Mouse (Mus musculus): ENCODE data around the gene Carns1.
A peak's percentile ranks its signal among the peaks of the same experiment; 100 is the strongest.
"Not testable (repeated sequence)": the region's sequence is repeated elsewhere in the genome, so short reads cannot be mapped to it uniquely, and the experiment has no call there.

Carns1 gene

GRCm38 (mm10) chr19:4129462-4129861 is 45.8 kb downstream of the Carns1 start:
- DNase-seq = no peak

GRCm38 (mm10) chr19:4126759-4127495 is 48.4 kb downstream of the Carns1 start:
- peak; percentile 45 for DNase-seq

GRCm38 (mm10) chr19:4125741-4126696 is 49.3 kb downstream of the Carns1 start, which contains the start of gene Aip:
Aip (minus strand) TSS chr19:4125858.
- peak; percentile 99 for DNase-seq

- not testable (repeated sequence) for DNase-seq
These were observed 50.0 kb downstream of the Carns1 start for GRCm38 (mm10) chr19:4125268-4125667.

GRCm38 (mm10) chr19:4124432-4124831 is 50.8 kb downstream of the Carns1 start:
- no peak for DNase-seq

GRCm38 (mm10) chr19:4122411-4123370 is 52.6 kb downstream of the Carns1 start:
- no peak for DNase-seq

- not testable (repeated sequence) for DNase-seq
These were observed 53.4 kb downstream of the Carns1 start for GRCm38 (mm10) chr19:4121896-4122295.

GRCm38 (mm10) chr19:4121097-4121805 is 54.0 kb downstream of the Carns1 start:
- peak; percentile 99 for DNase-seq

GRCm38 (mm10) chr19:4120496-4120895 is 54.8 kb downstream of the Carns1 start:
- DNase-seq = no peak

- no peak for DNase-seq
These were observed 55.4 kb downstream of the Carns1 start for GRCm38 (mm10) chr19:4119716-4120487.

GRCm38 (mm10) chr19:4118350-4118749 is 56.9 kb downstream of the Carns1 start:
- DNase-seq = no peak

GRCm38 (mm10) chr19:4117006-4117405 is 58.3 kb downstream of the Carns1 start:
- DNase-seq = no peak

- DNase-seq = no peak
These were observed 59.5 kb downstream of the Carns1 start for GRCm38 (mm10) chr19:4115816-4116215.

GRCm38 (mm10) chr19:4115144-4115543 is 60.1 kb downstream of the Carns1 start:
- no peak for DNase-seq

- DNase-seq = peak; percentile 51
These were observed 60.7 kb downstream of the Carns1 start for GRCm38 (mm10) chr19:4114551-4114950.
